14 mouse cellular contexts compared by ENCODE assay signal in the genomic region with DNA sequence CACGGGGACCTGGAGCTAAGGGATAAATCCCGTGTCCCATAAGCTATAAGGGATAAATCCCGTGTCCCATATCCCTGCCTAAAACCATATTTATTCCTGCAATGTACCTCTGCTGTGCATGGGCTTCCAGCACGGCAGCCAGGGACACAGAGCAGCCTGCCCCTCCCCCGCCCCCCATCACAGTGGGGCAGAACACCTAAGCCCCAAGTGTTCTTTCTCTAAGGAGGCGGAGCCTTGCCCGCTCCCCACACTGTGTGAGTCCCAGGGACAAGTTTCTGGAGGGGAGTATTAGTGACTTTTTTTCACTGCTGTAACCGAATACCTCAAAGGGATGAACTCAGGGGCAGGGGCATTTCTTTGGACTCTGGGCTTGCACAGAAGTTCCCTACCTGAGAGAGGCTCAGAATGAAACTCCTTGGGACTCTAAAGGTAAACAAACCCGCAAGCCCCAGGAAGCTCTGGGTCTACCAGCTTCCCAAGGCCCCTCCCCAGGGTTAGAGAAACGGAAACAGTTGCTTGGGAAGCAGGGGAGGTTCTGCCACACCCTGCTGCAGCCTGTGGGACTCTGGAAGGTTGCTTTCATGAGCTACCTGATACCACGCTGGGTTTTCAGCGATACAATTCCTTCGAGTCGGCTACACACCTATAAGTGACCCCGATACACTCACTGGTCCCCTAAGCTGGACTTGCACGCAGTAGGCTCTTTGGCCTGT. TPM values are rescaled to one million over a fixed set of nuclear protein-coding genes. Genes with fewer than 3 reads are reported as not detected.
DNase-seq lines count a peak whose midpoint lies in the region; ATAC-seq lines count a peak whose summit lies in the region.
"Had no signal": no experiment of that assay in that cellular context is flagged by ENCODE, and none has a peak within 500 bp of the region (broad histone marks: within the 10 kb centered on the region; RNA-seq: fewer than 3 reads in every experiment).

No protein-coding gene starts in this region.

- no peak for ATAC-seq in midbrain, embryonic 13.5 days
- no peak for ATAC-seq in midbrain, embryonic 15.5 days (replicated peaks)
- ATAC-seq in embryonic facial prominence, embryonic 14.5 days (ENCODE audit: low read depth), result peak; percentile 44; the same call in 1 of the 2 replicates
- no peak for ATAC-seq in limb, embryonic 11.5 days (ENCODE audit: insufficient number of reproducible peaks, low FRiP score, low TSS enrichment, low read depth)
- ATAC-seq: Patski had no signal

- H3K36me3 ChIP-seq in heart, embryonic 10.5 days, result no peaks in the 10 kb centered on the region
- H3K36me3 ChIP-seq in midbrain, embryonic 13.5 days, result no peaks in the 10 kb centered on the region
- H3K36me3 ChIP-seq in midbrain, embryonic 15.5 days (replicated peaks), result no peaks in the 10 kb centered on the region
- no peaks in the 10 kb centered on the region for H3K36me3 ChIP-seq in embryonic facial prominence, embryonic 14.5 days (ENCODE audit: control insufficient read depth, insufficient read depth, low read length)
- no peaks in the 10 kb centered on the region for H3K36me3 ChIP-seq in limb, embryonic 11.5 days (ENCODE audit: control insufficient read depth, insufficient read depth, low read length)
- H3K36me3 ChIP-seq: heart, embryonic 13.5 days had no signal

- 18% methylated on average over 16 of the region's 16 CpGs for WGBS in heart, embryonic 10.5 days
- 24% methylated on average over 16 of the region's 16 CpGs for WGBS in midbrain, embryonic 13.5 days
- WGBS in midbrain, embryonic 15.5 days, result 26% methylated on average over 16 of the region's 16 CpGs
- 21% methylated on average over 16 of the region's 16 CpGs for WGBS in embryonic facial prominence, embryonic 14.5 days
- 20% methylated on average over 16 of the region's 16 CpGs for WGBS in limb, embryonic 11.5 days

- no peak for DNase-seq in heart, embryonic 10.5 days (ENCODE audit: low spot score)
- DNase-seq in heart, postnatal 14 days, result no peak
- DNase-seq in embryonic facial prominence, embryonic 14.5 days (ENCODE audit: low spot score), result no peak
- DNase-seq in limb, embryonic 11.5 days (ENCODE audit: low spot score), result no peak
- no peak for DNase-seq in ovary, postnatal 14 days (ENCODE audit: low spot score)
- no peak for DNase-seq in right cerebral cortex, adult 2 months (ENCODE audit: low spot score in 2 of 2)
- DNase-seq: adrenal gland, postnatal 25 days; cerebellum, adult 11-12 months; kidney, postnatal 10 days had no signal

- peak overlapping the region; percentile 5; the same call in 1 of the 2 replicates for H3K4me2 ChIP-seq in midbrain, embryonic 13.5 days (replicated peaks)
- no peak overlapping the region; the same call in 1 of the 2 replicates for H3K4me2 ChIP-seq in midbrain, embryonic 15.5 days
- H3K4me2 ChIP-seq in embryonic facial prominence, embryonic 14.5 days (ENCODE audit: low read depth, low read length), result peak overlapping the region; percentile 21; the same call in 1 of the 2 replicates
- H3K4me2 ChIP-seq in limb, embryonic 11.5 days (ENCODE audit: low read depth, severe bottlenecking), result peak overlapping the region; percentile 11; the same call in 1 of the 2 replicates
- H3K4me2 ChIP-seq: heart, embryonic 13.5 days; liver, embryonic 11.5 days had no signal

- H3K4me1 ChIP-seq in heart, embryonic 10.5 days, result peaks cover 15% of the 10 kb centered on the region
- H3K4me1 ChIP-seq in midbrain, embryonic 13.5 days (replicated peaks), result peaks cover 15% of the 10 kb centered on the region
- peaks cover 11% of the 10 kb centered on the region; the same call in 1 of the 2 replicates for H3K4me1 ChIP-seq in midbrain, embryonic 15.5 days
- H3K4me1 ChIP-seq in embryonic facial prominence, embryonic 14.5 days (ENCODE audit: control insufficient read depth, insufficient read depth, low read length), result peaks cover 7% of the 10 kb centered on the region; the same call in 1 of the 2 replicates
- peaks cover 7% of the 10 kb centered on the region; the same call in 1 of the 2 replicates for H3K4me1 ChIP-seq in limb, embryonic 11.5 days (ENCODE audit: control insufficient read depth, insufficient read depth, low read length)

- H3K9ac ChIP-seq in midbrain, embryonic 13.5 days (replicated peaks), result 0 out of 2 replicates have a peak overlapping the region, but pooled peaks have one; percentile 4
- H3K9ac ChIP-seq in midbrain, embryonic 15.5 days, result no peak overlapping the region
- H3K9ac ChIP-seq in embryonic facial prominence, embryonic 14.5 days (ENCODE audit: low read depth, low read length), result no peak overlapping the region
- no peak overlapping the region for H3K9ac ChIP-seq in limb, embryonic 11.5 days (ENCODE audit: low read length)
- H3K9ac ChIP-seq: heart, embryonic 13.5 days had no signal

- H3K27me3 ChIP-seq in heart, embryonic 10.5 days (ENCODE audit: insufficient read depth, poor library complexity, severe bottlenecking), result peaks cover 26% of the 10 kb centered on the region
- 0 out of 2 replicates have a peak, but pooled peaks cover 6% of the 10 kb centered on the region for H3K27me3 ChIP-seq in midbrain, embryonic 13.5 days
- H3K27me3 ChIP-seq in midbrain, embryonic 15.5 days (replicated peaks), result no peaks in the 10 kb centered on the region
- no peaks in the 10 kb centered on the region for H3K27me3 ChIP-seq in embryonic facial prominence, embryonic 14.5 days (replicated peaks; ENCODE audit: control insufficient read depth, insufficient read depth, low read length)
- H3K27me3 ChIP-seq in limb, embryonic 11.5 days (ENCODE audit: control insufficient read depth, insufficient read depth, low read length), result no peaks in the 10 kb centered on the region

- no peak overlapping the region for H3K4me3 ChIP-seq in heart, embryonic 10.5 days
- H3K4me3 ChIP-seq in midbrain, embryonic 13.5 days (replicated peaks), result no peak overlapping the region
- H3K4me3 ChIP-seq in midbrain, embryonic 15.5 days, result no peak overlapping the region
- no peak overlapping the region for H3K4me3 ChIP-seq in embryonic facial prominence, embryonic 14.5 days (ENCODE audit: low read depth, low read length)
- no peak overlapping the region for H3K4me3 ChIP-seq in limb, embryonic 11.5 days (ENCODE audit: low read depth, low read length)
- H3K4me3 ChIP-seq: heart, embryonic 13.5 days had no signal

- intact Hi-C loops in heart, postnatal 14 days (cut with DNase I), result no loop called here

- H3K27ac ChIP-seq in heart, embryonic 10.5 days, result peak overlapping the region; percentile 6
- no peak overlapping the region for H3K27ac ChIP-seq in midbrain, embryonic 13.5 days
- no peak overlapping the region for H3K27ac ChIP-seq in midbrain, embryonic 15.5 days
- no peak overlapping the region for H3K27ac ChIP-seq in embryonic facial prominence, embryonic 14.5 days (replicated peaks; ENCODE audit: low read depth, low read length)
- no peak overlapping the region for H3K27ac ChIP-seq in limb, embryonic 11.5 days (replicated peaks; ENCODE audit: low read depth, low read length)
- H3K27ac ChIP-seq: heart, embryonic 13.5 days had no signal

- H3K9me3 ChIP-seq in heart, embryonic 10.5 days, result no peaks in the 10 kb centered on the region
- no peaks in the 10 kb centered on the region for H3K9me3 ChIP-seq in midbrain, embryonic 13.5 days
- H3K9me3 ChIP-seq in midbrain, embryonic 15.5 days, result no peaks in the 10 kb centered on the region
- H3K9me3 ChIP-seq in embryonic facial prominence, embryonic 14.5 days (ENCODE audit: control insufficient read depth, low read length), result no peaks in the 10 kb centered on the region
- no peaks in the 10 kb centered on the region for H3K9me3 ChIP-seq in limb, embryonic 11.5 days (ENCODE audit: control insufficient read depth, low read length)
- H3K9me3 ChIP-seq: heart, embryonic 13.5 days had no signal

RNA-seq across cellular contexts. Expression of a gene that starts 45.6 kb away (rescaled TPM):
- polyA plus RNA-seq in heart, embryonic 10.5 days (2016; fragmentation: Nextera tagmentation; extraction: Ambion mirVana), result 0.20 TPM in 1 of 2 replicates, not detected in the other
- 1 to 10 TPM; 7.2 to 7.8 TPM for total RNA-seq in heart, postnatal 14 days (2021)
- polyA plus RNA-seq in midbrain, embryonic 13.5 days (2015; fragmentation: Nextera tagmentation; extraction: Ambion mirVana), result 1.6 and 1.7 TPM in 2 replicates
- 0.93 and 1.4 TPM in 2 replicates for polyA plus RNA-seq in midbrain, embryonic 15.5 days (2015; fragmentation: Nextera tagmentation; extraction: Ambion mirVana)
- polyA plus RNA-seq in embryonic facial prominence, embryonic 14.5 days (2014; fragmentation: Nextera tagmentation; extraction: Ambion mirVana), result 2.7 and 2.8 TPM in 2 replicates
- polyA plus RNA-seq in limb, embryonic 11.5 days (2014; fragmentation: Nextera tagmentation; extraction: Ambion mirVana), result 0.20 and 0.61 TPM in 2 replicates
- polyA plus RNA-seq: Patski had no signal

RNA-seq across cellular contexts. Expression of a gene that starts 48.9 kb away (rescaled TPM):
- polyA plus RNA-seq in heart, embryonic 10.5 days (2016; fragmentation: Nextera tagmentation; extraction: Ambion mirVana), result not detected in 2 replicates
- 1 to 10 TPM; 1.4 to 1.9 TPM for total RNA-seq in heart, postnatal 14 days (2021)
- 2.7 and 3.3 TPM in 2 replicates for polyA plus RNA-seq in midbrain, embryonic 13.5 days (2015; fragmentation: Nextera tagmentation; extraction: Ambion mirVana)
- polyA plus RNA-seq in midbrain, embryonic 15.5 days (2015; fragmentation: Nextera tagmentation; extraction: Ambion mirVana), result 4.3 and 4.8 TPM in 2 replicates
- 1.8 and 3.2 TPM in 2 replicates for polyA plus RNA-seq in embryonic facial prominence, embryonic 14.5 days (2014; fragmentation: Nextera tagmentation; extraction: Ambion mirVana)
- 0.20 TPM in 1 of 2 replicates, not detected in the other for polyA plus RNA-seq in limb, embryonic 11.5 days (2014; fragmentation: Nextera tagmentation; extraction: Ambion mirVana)
- polyA plus RNA-seq: Patski had no signal
